Mouse (Mus musculus): ENCODE measurements around the gene Smarcd2. TPM values are rescaled to one million over a fixed set of nuclear protein-coding genes. Genes with fewer than 3 reads are reported as not detected.
A peak's percentile ranks its signal among the peaks of the same experiment; 100 is the strongest.

Smarcd2 gene
- polyA plus RNA-seq, 1 experiment from 2014 or later = 22.9 TPM

- Histone ChIP-seq H3K27me3 (ENCODE audit: control insufficient read depth, insufficient read depth, low read length) (no peaks in the 10 kb centered on the region), H3K4me3 (ENCODE audit: control insufficient read depth in 1 of 2, insufficient read depth in 1 of 2, low read depth in 1 of 2, low read length in 2 of 2) (no peak overlapping the region), H3K9ac (ENCODE audit: low read length) (no peak overlapping the region), H3K4me2 (ENCODE audit: low read length) (no peak overlapping the region), H3K4me1 (ENCODE audit: control insufficient read depth in 2 of 2, insufficient read depth in 2 of 2, low read length in 2 of 2) (peaks cover 2 to 9% of the 10 kb centered on the region in 2 experiments; a peak in 2 of 4 replicates), H3K27ac (replicated peaks in 1 of 2; ENCODE audit: control insufficient read depth in 1 of 2, insufficient read depth in 1 of 2, low read depth in 2 of 2, low read length in 2 of 2) (no peak overlapping the region), H3K36me3 (ENCODE audit: control insufficient read depth, insufficient read depth, low read length) (peaks cover 77% of the 10 kb centered on the region), H3K9me3 (ENCODE audit: control insufficient read depth, low read length) (no peaks in the 10 kb centered on the region)
- no peak for ATAC-seq (ENCODE audit: insufficient number of reproducible peaks, insufficient read depth, low FRiP score, low read depth)
- 75% methylated on average over 14 of the region's 14 CpGs for WGBS
Observed at GRCm38 (mm10) chr11:106260826-106261450, 11.8 kb downstream of the Smarcd2 start.

- Histone ChIP-seq H3K27ac (replicated peaks in 1 of 2; ENCODE audit: control insufficient read depth in 1 of 2, insufficient read depth in 1 of 2, low read depth in 2 of 2, low read length in 2 of 2) (no peak overlapping the region), H3K4me3 (ENCODE audit: control insufficient read depth in 1 of 2, insufficient read depth in 1 of 2, low read depth in 1 of 2, low read length in 2 of 2) (peak overlapping the region; percentile 50 to 74; a peak in 3 of 4 replicates), H3K27me3 (ENCODE audit: control insufficient read depth, insufficient read depth, low read length) (no peaks in the 10 kb centered on the region), H3K4me2 (ENCODE audit: low read length) (peak overlapping the region; percentile 95), H3K9me3 (ENCODE audit: control insufficient read depth, low read length) (no peaks in the 10 kb centered on the region), H3K4me1 (ENCODE audit: control insufficient read depth in 2 of 2, insufficient read depth in 2 of 2, low read length in 2 of 2) (peaks cover 4 to 18% of the 10 kb centered on the region in 2 experiments), H3K9ac (ENCODE audit: low read length) (peak overlapping the region; percentile 85), H3K36me3 (ENCODE audit: control insufficient read depth, insufficient read depth, low read length) (peaks cover 62% of the 10 kb centered on the region)
- WGBS = 51% methylated on average over 5 of the region's 5 CpGs
- no peak for ATAC-seq (ENCODE audit: insufficient number of reproducible peaks, insufficient read depth, low FRiP score, low read depth)
Observed at GRCm38 (mm10) chr11:106256775-106257174, 16.0 kb downstream of the Smarcd2 start.

GRCm38 (mm10) chr11:106255685-106256451 is 16.9 kb downstream of the Smarcd2 start, which contains the start of the genes Ftsj3 and Psmc5:
Gene Ftsj3 (minus strand): TSS chr11:106256079.
Gene Psmc5 (plus strand): TSS chr11:106256154.
- H3K4me2 ChIP-seq (ENCODE audit: low read length) = peak within 1 kb of the TSS; percentile 95
- no peaks in the 10 kb centered on the region for H3K9me3 ChIP-seq (ENCODE audit: control insufficient read depth, low read length)
- WGBS = under 1% methylated on average over 42 of the region's 42 CpGs
- H3K9ac ChIP-seq (ENCODE audit: low read length) = peak within 1 kb of the TSS; percentile 85
- no peaks in the 10 kb centered on the region for H3K27me3 ChIP-seq (ENCODE audit: control insufficient read depth, insufficient read depth, low read length)
- H3K27ac ChIP-seq (replicated peaks in 1 of 2; ENCODE audit: control insufficient read depth in 1 of 2, insufficient read depth in 1 of 2, low read depth in 2 of 2, low read length in 2 of 2) = peak within 1 kb of the TSS; percentile 36 to 71
- peaks cover 62% of the 10 kb centered on the region for H3K36me3 ChIP-seq (ENCODE audit: control insufficient read depth, insufficient read depth, low read length)
- peaks cover 4 to 18% of the 10 kb centered on the region in 2 experiments for H3K4me1 ChIP-seq (ENCODE audit: control insufficient read depth in 2 of 2, insufficient read depth in 2 of 2, low read length in 2 of 2)
- peak within 1 kb of the TSS; percentile 50 to 74 for H3K4me3 ChIP-seq (ENCODE audit: control insufficient read depth in 1 of 2, insufficient read depth in 1 of 2, low read depth in 1 of 2, low read length in 2 of 2)
- peak; percentile 78 for ATAC-seq (ENCODE audit: insufficient number of reproducible peaks, insufficient read depth, low FRiP score, low read depth)

- Histone ChIP-seq H3K9ac (ENCODE audit: low read length) (peak overlapping the region; percentile 85), H3K4me3 (ENCODE audit: control insufficient read depth in 1 of 2, insufficient read depth in 1 of 2, low read depth in 1 of 2, low read length in 2 of 2) (peak overlapping the region; percentile 50 to 74), H3K9me3 (ENCODE audit: control insufficient read depth, low read length) (no peaks in the 10 kb centered on the region), H3K27ac (replicated peaks in 1 of 2; ENCODE audit: control insufficient read depth in 1 of 2, insufficient read depth in 1 of 2, low read depth in 2 of 2, low read length in 2 of 2) (peak overlapping the region; percentile 36 to 71; a peak in 3 of 4 replicates), H3K4me2 (ENCODE audit: low read length) (peak overlapping the region; percentile 95), H3K36me3 (ENCODE audit: control insufficient read depth, insufficient read depth, low read length) (peaks cover 64% of the 10 kb centered on the region), H3K4me1 (ENCODE audit: control insufficient read depth in 2 of 2, insufficient read depth in 2 of 2, low read length in 2 of 2) (peaks cover 4 to 18% of the 10 kb centered on the region in 2 experiments), H3K27me3 (ENCODE audit: control insufficient read depth, insufficient read depth, low read length) (no peaks in the 10 kb centered on the region)
- 2% methylated on average over 22 of the region's 22 CpGs for WGBS
- ATAC-seq (ENCODE audit: insufficient number of reproducible peaks, insufficient read depth, low FRiP score, low read depth) = no peak; the same call in 1 of the 2 replicates
Observed at GRCm38 (mm10) chr11:106255174-106255573, 17.6 kb downstream of the Smarcd2 start.

GRCm38 (mm10) chr11:106254767-106255166 is 18.0 kb downstream of the Smarcd2 start:
- H3K27me3 ChIP-seq (ENCODE audit: control insufficient read depth, insufficient read depth, low read length) = no peaks in the 10 kb centered on the region
- peaks cover 68% of the 10 kb centered on the region for H3K36me3 ChIP-seq (ENCODE audit: control insufficient read depth, insufficient read depth, low read length)
- 0 out of 4 replicates have a peak overlapping the region, but pooled peaks of 1 of the 2 experiments have one; percentile 71 for H3K27ac ChIP-seq (replicated peaks in 1 of 2; ENCODE audit: control insufficient read depth in 1 of 2, insufficient read depth in 1 of 2, low read depth in 2 of 2, low read length in 2 of 2)

GRCm38 (mm10) chr11:106249326-106249725 is 23.4 kb downstream of the Smarcd2 start:
- no peak overlapping the region for H3K27ac ChIP-seq (replicated peaks in 1 of 2; ENCODE audit: control insufficient read depth in 1 of 2, insufficient read depth in 1 of 2, low read depth in 2 of 2, low read length in 2 of 2)
- H3K9me3 ChIP-seq (ENCODE audit: control insufficient read depth, low read length) = no peaks in the 10 kb centered on the region
- H3K4me1 ChIP-seq (ENCODE audit: control insufficient read depth in 2 of 2, insufficient read depth in 2 of 2, low read length in 2 of 2) = no peaks in the 10 kb centered on the region; a peak in 1 of 4 replicates
- WGBS = 84% methylated on average over 7 of the region's 7 CpGs
- H3K27me3 ChIP-seq (ENCODE audit: control insufficient read depth, insufficient read depth, low read length) = no peaks in the 10 kb centered on the region
- H3K4me3 ChIP-seq (ENCODE audit: control insufficient read depth in 1 of 2, insufficient read depth in 1 of 2, low read depth in 1 of 2, low read length in 2 of 2) = no peak overlapping the region
- no peak overlapping the region for H3K9ac ChIP-seq (ENCODE audit: low read length)
- H3K36me3 ChIP-seq (ENCODE audit: control insufficient read depth, insufficient read depth, low read length) = peaks cover 100% of the 10 kb centered on the region
- ATAC-seq (ENCODE audit: insufficient number of reproducible peaks, insufficient read depth, low FRiP score, low read depth) = no peak
- H3K4me2 ChIP-seq (ENCODE audit: low read length) = no peak overlapping the region

More at GRCm38 (mm10) chr11:106254767-106255166, 18.0 kb downstream of the Smarcd2 start:
- Histone ChIP-seq H3K4me2 (ENCODE audit: low read length) (peak overlapping the region; percentile 95), H3K4me1 (ENCODE audit: control insufficient read depth in 2 of 2, insufficient read depth in 2 of 2, low read length in 2 of 2) (peaks cover 4 to 18% of the 10 kb centered on the region in 2 experiments), H3K9ac (ENCODE audit: low read length) (peak overlapping the region; percentile 85), H3K9me3 (ENCODE audit: control insufficient read depth, low read length) (no peaks in the 10 kb centered on the region), H3K4me3 (ENCODE audit: control insufficient read depth in 1 of 2, insufficient read depth in 1 of 2, low read depth in 1 of 2, low read length in 2 of 2) (peak overlapping the region; percentile 50 to 74)
- 16% methylated on average over 2 of the region's 2 CpGs for WGBS
- no peak for ATAC-seq (ENCODE audit: insufficient number of reproducible peaks, insufficient read depth, low FRiP score, low read depth)

- Histone ChIP-seq H3K36me3 (ENCODE audit: control insufficient read depth, insufficient read depth, low read length) (peaks cover 100% of the 10 kb centered on the region), H3K27ac (replicated peaks in 1 of 2; ENCODE audit: control insufficient read depth in 1 of 2, insufficient read depth in 1 of 2, low read depth in 2 of 2, low read length in 2 of 2) (no peak overlapping the region), H3K4me3 (ENCODE audit: control insufficient read depth in 1 of 2, insufficient read depth in 1 of 2, low read depth in 1 of 2, low read length in 2 of 2) (no peak overlapping the region), H3K9ac (ENCODE audit: low read length) (no peak overlapping the region), H3K27me3 (ENCODE audit: control insufficient read depth, insufficient read depth, low read length) (no peaks in the 10 kb centered on the region), H3K9me3 (ENCODE audit: control insufficient read depth, low read length) (no peaks in the 10 kb centered on the region), H3K4me2 (ENCODE audit: low read length) (no peak overlapping the region), H3K4me1 (ENCODE audit: control insufficient read depth in 2 of 2, insufficient read depth in 2 of 2, low read length in 2 of 2) (no peaks in the 10 kb centered on the region)
- 98% methylated on average over 1 of the region's 1 CpGs for WGBS
- no peak for ATAC-seq (ENCODE audit: insufficient number of reproducible peaks, insufficient read depth, low FRiP score, low read depth)
Observed at GRCm38 (mm10) chr11:106246834-106247233, 25.9 kb downstream of the Smarcd2 start.
